Mouse (Mus musculus): Measurements from ENCODE around the gene Olfr1351.

DNA sequence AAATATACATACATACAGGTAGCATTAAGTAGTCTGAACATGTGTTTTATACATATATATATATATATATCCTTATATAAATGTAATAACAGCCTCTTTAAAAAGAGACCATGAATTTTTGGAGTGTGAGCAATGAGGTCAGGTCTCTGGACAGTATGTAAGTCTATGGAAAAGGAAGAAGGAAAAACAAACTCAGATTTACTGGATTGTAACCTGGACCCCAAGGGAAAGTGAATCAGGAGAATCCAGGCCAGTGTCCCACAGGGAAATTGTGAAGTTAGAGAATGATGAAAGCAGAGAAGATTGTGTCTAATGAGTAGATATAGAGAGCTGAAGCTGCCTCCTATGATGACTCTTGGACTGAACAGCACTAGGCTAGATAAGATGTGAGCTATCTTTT lies 31.5 kb upstream of the Olfr1351 start, which contains the start of gene Olfr1352:
- TF ChIP-seq CTCF (IDR thresholded peaks at IDR 0.05; ENCODE audit: extremely low read depth, insufficient read depth, low read length) (no peak), POLR2A (IDR thresholded peaks at IDR 0.05; ENCODE audit: extremely low read depth, insufficient read depth, low read length) (no peak)

Data from cortical plate, adult 2 months (tissue).